Mouse (Mus musculus) heart, adult 11 months (tissue): ENCODE results near the gene Gbx1.
A peak's percentile ranks its signal among the peaks of the same experiment; 100 is the strongest.

ENCODE experiments used
- DNase-seq: peaks from one replicate; pipeline ENCODE4 v3.0.0; 2022

The Gbx1 gene

DNA sequence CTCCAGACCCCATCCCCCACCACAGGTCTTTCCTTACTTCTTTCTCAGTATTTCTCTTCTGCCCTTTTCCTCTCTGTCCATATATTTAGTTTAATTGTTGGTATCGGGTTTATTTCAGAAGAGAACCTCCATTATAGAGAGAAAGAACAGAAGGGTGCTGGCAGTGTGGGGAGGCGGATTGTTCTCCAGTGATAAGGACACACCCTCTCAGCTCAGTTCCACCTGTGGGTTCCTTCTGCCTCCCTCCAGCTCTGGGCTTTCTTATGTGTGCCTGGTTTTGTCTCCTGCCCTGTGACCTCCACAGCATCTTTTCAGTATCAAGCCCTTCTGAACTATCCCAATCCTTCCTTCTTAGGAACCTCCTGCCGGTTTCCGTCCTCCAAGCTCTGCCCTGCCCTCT, 2.5 kb downstream of the Gbx1 start:
- no peak for DNase-seq

DNA sequence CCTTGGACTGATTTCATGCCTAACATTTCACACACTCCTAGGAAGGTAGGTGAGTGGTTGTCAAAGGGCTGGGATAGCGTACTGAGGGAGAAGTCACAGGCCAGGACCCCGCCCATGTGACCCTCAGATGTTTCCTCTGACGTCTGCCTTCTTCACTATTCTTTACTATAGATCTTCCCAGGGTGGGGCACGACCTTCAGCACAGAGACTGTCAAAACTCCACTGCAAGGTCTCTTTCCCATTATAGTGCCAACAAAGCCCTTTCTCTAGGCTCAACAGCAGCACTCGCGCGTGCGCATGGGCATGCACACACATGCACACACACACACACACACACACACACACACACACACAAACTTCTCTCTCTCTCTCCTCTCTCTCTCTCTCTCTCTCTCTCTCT, 3.2 kb downstream of the Gbx1 start:
- no peak for DNase-seq

DNA sequence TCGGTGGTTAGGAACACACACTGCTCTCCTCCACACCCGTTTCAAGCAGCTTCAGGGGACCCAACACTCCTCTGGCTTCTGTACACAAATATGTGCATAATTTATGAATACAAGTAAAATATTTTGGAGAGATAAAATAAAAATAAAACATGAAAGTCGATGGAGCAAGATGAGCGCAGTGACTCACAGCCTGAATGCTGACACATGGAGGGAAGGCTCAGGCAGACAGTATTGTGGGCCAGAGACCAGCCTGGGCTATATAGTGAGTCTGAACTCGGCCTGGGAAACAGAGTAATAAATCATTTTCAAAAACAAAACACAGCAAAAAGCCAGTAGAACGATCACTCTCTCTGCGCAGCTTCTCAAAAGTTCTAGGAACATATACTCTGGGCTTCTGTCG, 5.6 kb downstream of the Gbx1 start:
- DNase-seq, result no peak

DNA sequence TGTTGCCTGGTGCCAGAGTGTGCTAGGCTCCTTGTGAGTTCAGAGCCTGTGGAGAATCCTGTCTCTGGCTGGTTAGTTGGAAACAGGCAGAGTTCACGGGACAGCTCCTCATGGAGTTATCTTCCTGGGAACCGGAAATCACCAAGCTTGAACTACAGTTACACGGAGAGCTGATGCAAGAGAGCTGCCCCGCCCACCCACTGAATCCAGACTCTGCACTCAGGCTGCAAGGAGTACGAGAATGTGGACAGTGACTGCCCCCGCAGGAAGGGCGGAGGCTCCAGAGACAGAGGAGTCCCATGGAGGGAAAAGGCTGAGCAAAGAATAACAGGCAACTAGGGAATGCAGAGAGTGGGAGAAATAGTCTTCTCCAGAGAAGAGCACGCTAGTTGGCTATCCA, 14.7 kb downstream of the Gbx1 start:
- peak; percentile 97 for DNase-seq

DNA sequence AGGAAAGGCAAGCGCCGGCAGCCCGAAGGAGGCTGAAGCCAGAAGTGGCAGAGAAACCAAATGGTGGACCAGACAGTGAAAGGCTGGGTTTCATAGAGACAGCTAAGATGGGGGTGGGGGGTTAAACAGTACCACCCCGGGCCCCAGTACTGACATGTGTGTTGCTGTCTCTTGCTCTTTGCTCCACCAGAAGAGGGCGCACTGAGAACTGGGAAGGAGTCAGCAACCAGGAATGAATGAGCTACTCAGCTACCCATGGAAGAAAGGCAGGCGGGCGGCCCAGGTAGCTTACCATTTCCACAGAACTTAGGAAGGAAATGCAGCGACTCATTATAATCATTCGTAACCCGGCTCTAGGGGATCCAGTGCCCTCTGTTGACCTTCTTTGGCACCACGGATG, 16.4 kb downstream of the Gbx1 start:
- no peak for DNase-seq

DNA sequence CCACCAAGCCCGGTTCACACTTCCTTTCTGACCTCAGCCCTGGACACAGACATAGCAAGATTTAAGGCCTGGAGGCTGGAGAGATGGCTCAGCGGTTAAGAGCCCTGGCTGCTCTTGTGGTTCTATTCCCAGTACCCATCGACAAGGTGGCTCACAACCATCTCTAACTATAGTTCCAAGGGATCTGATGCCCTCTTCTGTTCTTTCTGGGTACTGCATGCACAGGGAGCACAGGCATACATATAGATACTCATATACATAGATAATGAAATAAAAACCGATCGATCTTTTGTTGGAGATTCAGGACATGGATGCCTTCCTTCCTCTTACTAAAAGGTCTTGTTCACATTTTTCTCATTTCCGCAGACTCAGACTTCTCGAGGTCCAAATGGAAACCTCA, 18.6 kb downstream of the Gbx1 start:
- DNase-seq, result no peak

DNA sequence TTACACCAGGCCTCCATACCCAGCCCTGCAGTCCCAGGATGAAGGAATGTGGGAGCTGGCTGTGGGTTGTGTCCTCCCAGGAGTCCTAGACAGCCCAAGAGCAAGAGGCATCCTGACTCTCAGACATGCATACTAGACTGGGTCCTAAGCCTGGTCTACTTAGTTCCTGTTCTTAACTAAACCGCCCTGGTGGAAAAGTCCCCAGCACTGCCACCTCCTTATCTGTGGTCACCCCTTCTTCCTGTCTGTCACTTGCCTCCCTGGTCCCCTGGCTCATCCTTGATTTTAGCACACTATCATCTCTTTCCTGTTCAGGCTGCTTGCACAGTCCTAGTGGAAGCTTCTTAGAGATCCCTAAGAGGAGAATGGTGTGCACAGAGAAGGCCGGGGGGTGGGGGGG, 21.5 kb downstream of the Gbx1 start:
- DNase-seq, result no peak

DNA sequence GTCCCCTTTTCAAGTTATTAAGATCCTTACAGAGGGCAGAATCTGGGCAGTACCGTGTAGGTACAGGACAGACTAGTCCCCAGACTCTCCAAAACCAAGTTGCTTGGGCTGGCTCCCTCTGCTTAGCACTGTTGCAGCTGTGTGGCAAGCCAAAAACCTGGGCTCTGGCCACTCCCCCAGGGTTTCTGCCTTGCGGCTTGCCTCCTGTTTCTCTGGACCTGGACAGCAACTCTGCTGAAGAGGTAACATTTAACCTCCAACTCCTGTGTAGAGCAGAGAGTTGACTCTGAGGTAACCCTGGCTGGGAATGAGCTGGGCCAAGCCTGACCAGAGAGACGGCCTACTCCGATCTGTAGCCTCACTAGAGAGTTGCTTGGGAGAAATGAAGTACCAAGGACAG, 24.2 kb downstream of the Gbx1 start:
- DNase-seq, result no peak

DNA sequence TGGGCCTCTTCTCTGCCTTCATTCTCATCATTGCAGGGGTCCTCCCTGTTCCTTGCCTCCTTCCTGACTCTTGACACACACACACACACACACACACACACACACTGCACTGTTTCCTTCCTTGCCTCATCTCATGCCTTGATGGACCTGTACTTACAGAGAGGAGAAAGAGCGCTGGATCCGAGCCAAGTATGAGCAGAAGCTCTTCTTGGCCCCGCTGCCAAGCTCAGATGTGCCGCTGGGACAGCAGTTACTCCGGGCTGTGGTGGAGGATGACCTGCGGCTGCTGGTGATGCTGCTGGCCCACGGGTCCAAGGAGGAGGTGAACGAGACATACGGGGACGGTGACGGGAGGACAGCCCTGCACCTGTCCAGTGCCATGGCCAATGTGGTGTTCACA, 26.2 kb downstream of the Gbx1 start:
- DNase-seq, result no peak

DNA sequence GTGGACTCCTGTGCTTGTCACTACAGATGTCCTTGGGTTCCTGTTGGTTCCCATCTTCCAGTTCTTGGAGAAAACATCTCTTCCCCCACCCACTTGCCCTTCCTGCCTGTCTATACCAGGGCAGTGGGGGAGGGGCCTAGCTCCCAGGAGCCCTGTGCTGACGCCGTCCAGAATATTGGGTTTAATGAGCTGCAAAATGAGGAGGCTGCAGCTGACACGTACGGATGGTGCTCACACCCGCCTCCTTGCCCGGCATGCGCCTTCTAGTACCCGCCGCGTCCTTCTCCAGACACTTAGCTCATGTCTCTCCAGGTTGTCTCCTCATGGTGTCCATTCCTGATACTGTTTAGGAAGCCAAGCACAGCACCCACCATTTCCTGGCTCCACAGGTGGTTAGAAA, 27.9 kb downstream of the Gbx1 start:
- no peak for DNase-seq

DNA sequence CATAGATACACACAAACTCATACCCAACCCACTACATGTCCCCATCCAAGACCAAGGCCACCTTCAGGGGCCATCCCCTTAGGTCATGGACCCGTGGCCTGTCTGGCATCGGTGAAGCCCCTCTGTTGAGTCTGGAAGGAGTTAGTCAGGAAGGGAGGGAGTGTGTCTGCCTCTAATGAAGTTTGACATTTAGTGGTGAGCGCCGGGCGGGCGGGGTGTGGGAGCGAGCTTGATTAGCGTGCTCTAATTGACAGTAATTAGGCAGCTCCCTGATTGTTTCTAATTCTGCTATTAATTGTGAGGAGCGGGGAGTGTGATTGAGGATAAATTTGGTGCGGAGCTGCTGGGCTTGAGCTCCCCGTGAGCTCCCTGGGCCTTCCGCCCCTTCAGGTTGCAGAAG, 29.5 kb downstream of the Gbx1 start:
- no peak for DNase-seq

DNA sequence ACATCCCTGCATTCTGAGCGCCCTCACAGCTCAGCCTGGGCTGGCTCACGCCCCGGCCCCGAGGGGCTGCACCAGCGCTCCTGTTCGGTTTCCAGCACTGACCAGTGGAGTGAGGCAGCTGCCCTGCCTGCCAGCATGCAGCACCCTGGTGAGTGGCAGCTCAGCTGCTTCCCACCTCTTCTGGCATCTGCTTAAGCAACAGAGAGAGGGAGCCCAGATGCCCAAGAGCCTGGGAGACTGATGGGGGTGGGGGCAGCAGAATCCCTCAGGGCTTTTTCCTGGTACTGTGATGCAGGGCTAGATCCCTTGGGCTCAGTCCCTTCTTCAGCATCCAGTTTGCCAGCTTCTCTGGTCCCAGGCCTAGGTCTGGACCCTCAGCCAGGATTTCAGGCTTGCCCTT, 30.2 kb downstream of the Gbx1 start:
- DNase-seq, result no peak

DNA sequence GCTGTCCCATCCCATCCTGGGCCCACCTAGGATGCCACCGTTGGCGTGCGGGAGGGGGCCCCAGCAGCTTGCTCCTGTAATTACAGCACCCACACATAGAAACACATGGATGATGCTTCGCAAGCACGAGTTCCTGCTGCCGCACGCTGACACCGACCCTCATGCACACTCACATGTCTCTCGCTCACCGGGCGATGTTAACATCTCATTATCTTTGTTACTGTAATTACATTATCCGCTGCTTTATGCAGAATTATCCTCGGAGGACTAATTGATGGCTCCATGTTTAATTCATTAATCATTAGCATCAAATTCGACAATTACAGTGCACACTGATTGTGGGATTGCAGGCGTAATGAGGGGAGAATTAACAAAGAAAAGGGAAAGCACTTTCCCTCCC, 32.0 kb downstream of the Gbx1 start:
- no peak for DNase-seq

DNA sequence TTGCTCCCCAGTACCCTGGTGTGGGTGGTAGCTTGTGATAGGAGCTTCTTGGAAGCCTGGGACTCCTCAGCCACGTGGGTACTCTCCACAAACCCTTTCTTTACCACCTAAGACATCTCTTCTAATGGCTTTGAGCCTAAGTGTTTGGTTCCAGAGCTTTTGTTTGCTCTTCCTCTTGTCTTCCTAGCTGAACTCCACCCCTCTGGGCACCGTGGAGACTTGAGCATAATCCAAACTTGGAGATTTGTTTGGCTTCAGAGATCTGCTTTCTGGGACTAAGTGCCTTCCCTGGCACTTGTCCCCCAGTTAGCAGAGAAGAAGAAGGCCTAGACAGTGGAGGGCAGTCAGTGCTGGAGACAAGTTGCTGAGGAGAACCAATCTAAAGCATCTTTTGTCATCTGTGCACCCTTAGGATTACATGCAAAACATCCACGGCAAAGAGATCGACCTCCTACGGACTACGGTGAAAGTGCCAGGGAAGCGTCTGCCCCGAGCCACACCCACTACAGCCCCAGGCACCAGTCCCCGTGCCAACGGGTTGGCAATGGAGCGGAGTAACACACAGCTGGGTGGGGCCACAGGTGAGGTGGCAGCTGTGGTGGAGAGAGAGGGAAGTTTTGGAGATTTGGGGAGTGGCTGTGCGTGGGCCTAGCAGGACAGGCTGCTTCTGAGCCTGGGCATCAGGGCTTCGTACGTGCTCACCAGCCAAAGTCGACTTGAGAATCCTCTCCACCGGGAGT, 34.3 kb downstream of the Gbx1 start:
- DNase-seq, result no peak

DNA sequence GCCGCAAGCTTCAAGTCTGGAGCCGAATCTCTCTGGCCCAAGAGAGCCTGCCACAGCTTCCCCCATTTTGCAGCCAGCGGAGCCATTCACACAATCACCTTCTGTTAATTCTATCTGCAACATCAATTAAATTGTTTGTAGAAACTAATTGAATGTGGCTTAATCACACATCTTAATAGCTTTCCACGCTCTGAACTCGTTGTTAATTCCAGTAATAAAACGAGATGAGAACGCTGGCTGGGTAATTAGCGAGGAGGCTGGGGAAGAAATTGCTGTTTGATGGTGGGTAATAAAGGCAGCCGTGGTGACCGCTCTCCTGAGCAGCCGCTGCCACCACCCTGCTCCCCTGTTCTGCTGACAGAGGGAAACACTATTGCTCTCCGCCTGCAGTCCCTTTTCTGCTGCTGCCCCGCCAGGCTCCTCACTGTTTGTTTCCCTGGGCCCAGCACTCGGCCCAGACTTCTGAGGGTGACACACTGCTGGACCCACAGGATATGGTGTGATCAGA, 36.5 kb downstream of the Gbx1 start:
- no peak for DNase-seq

DNA sequence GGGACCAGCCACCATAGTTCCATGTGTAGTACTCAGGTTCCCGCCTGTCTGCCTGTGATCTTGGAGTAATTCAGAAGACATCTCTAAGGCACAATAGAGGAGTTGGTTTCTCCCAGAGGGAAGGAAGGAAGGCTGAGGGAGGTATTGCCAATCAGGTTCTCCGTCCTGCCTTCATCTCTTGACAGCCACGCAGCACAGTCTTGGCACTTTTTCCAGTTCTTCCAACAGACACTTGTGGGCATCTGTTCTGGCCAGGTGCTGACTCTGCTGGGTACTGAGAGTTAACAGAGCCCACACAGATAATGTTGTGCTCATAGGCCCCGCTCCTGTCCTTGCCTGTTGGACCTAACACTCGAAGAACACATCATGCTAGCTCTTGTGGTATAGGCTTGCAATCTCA, 40.3 kb downstream of the Gbx1 start:
- DNase-seq, result no peak

DNA sequence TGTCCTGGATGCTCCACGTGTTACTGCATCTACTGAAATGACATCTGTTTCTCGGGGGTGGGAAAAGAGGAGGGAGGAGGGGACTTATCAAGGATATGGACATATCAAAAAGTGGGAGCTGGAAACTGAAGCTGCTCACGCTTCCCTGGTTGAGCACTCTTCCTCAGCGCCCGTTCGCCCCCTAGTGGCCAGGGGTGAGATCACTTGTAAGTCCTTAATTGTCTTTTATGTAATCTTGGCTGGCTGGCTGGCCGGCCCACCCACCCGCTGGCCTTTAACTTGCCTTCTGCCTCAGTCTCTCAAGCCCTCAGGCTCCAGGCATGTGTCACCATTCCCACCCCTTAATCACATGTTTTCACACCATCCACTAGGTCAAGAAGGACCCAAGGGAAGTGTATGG, 40.9 kb downstream of the Gbx1 start:
- peak; percentile 98 for DNase-seq

DNA sequence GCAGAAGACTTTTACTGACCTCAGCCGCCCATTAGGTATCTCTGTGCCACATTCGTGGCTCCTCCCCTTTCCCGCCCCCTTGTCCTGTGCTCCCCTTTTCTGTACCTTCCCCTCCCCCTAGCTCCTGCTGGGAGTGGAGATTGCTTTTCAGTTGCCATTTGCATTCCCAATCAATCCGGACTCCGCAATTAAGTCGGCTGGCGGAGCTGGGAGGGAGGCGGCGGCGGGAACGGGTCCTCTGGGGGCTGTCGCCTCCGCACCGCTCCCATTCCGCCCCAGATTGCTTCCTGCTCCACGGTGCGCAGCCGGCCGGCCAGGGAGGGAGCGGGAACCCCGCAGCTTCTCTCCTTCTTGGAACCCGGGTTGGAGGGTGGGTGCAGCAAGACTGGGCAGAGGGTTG, 42.0 kb downstream of the Gbx1 start:
- DNase-seq, result no peak

DNA sequence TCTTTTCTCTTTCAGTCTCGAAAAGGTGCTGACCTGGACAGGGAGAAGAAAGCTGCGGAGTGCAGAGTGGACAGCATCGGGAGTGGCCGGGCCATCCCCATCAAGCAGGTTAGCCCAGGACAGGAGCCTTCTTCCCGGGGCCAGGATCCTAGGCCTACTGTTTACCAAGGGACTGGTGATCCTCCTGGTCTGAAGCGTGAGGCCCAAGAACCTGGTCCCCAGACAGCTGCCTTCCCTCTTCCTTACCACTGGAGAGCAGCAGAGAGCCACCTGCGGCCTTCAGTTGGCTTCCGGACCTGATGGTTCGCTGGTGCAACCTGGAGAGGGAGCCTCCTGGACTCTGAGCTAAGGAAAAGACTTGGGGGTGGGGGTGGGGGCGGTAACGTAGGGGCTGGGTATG, 43.7 kb downstream of the Gbx1 start:
- DNase-seq, result peak; percentile 93

DNA sequence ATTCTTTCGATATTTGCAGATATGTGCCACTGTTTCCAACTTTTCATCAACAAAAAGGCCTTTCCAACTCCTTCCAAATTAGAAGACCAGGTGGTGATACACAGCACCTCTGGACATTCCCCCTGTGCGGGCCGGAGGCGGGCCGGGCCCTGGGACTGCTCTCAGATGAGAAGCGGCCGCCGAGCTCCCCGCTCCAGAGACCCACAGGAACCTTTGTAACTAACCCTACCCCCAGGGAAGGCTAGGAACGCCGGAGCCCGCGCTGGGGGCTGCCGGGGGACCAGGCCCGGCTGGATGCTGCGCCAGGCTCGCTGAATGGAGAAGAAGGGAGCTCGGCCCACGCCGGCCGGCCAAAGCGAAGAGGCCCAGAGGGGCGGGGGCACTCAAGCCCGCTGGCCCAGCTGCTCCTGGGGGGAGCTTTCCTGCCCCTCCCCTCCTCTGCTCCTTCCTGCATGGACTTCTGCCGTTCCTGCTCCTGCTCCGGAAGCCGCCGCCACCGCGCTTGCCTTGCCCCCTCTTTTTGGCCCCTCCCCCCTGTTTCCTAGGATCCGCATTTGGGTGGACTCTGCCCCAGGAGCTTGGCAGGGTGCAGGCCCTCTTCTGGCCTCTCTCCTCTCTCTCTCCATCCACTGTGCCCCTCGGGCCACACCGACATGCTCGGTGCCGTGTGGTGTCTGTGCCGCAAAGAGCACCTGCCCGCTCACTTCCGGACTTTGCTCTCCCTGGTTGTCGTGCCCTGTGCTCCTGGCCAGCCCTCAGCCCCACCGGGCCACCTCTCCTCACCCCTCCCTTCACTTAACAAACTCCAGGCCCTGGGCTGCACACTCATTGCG, 44.5 kb downstream of the Gbx1 start:
- no peak for DNase-seq

DNA sequence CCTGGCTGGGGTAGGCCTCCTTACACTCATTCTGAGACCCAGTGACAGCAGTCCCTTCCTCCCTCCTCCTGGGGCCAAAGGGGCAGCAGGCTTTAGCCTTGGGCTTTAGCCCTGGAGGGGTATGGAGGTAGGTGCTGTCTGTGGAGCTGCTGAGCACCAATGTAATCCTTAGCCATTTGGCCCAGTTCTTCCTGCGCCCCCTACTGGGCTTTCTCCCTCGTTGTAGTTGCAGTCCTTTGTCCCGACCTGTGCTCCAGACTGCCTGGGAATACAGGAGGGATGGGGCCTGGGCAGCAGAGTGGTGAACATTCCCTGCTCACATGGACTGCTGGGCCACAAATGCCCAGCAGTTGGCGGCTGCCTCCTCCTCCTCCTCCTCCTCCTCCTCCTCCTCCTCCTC, 45.4 kb downstream of the Gbx1 start:
- no peak for DNase-seq

DNA sequence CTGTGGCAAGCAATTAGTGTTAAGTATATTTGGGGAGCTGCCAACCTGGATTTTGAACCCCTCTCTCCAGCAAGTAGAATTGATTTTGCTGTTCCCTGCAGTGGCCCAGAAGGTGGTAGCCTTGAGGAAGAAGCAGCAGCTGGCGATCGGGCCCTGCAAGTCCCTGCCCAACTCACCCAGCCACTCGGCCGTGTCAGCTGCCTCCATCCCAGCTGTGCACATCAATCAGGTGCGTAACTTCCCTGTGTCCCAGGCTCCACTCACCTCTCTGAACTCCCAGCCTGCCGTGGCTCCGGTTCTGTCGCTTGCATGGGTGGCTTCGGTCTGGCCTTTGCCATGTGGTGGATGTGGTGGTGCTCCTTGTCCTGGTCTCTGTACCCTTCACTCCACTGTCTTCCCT, 49.1 kb downstream of the Gbx1 start:
- DNase-seq, result no peak

DNA sequence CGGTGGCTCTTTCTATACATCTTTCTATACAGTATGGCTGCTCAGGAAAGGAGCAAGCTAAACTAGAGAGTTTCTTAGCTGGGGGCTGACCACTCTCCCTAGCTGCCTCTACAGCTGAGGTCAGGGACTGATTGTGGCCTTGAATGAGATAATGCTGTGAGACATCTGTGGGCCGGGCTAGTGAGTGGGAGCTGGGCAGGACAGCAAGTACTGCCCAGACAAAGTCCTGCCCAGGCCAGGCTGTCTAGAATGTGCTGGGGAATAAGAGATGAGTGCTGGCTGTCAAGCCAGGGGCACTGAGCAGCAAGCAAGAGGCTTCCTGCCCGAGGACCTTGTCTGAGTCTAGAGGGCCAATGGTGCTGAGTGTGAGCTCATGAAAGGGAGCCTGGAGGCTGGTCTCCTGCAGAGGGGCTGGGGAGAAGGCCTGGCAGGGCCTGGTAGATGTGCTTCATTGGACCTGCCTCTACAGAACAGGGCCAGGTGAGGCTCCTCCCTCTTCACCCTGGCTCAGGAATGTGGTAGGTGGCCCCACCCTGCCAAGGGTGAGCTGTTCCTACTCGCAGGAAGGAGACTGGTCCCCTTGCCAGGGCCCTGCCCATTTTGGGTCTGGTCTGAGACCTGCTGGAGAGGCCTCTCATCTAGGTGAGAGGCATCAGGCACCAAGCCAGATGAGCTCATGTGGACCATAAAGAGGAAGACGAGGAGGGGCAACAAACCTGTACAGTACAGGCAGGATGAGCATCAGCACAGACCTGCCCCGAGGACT, 51.3 kb downstream of the Gbx1 start:
- DNase-seq, result peak; percentile 95
